Mouse (Mus musculus) lung, embryonic 15.5 days (tissue): Measurements from ENCODE around the gene Hist1h3a. TPM values are rescaled to one million over a fixed set of nuclear protein-coding genes. Genes with fewer than 3 reads are reported as not detected.
A peak's percentile ranks its signal among the peaks of the same experiment; 100 is the strongest.
"Not testable (repeated sequence)": the region's sequence is repeated elsewhere in the genome, so short reads cannot be mapped to it uniquely, and the experiment has no call there.

Source experiments
- ATAC-seq: fragments of 200-750 bp; cut with Nextera tagmentation; 2 replicates; pipeline ENCODE4 v1.8.0; 2017; ENCODE audit warnings: moderate number of reproducible peaks, borderline replicate concordance; ENCODE audit not compliant: low FRiP score, low TSS enrichment; ENCODE audit errors: extremely low read depth
- H3K27ac ChIP-seq: fragments of 300-500 bp; sonication (generic); 2 replicates; pipeline ENCODE4 v1.5.1; 2015; ENCODE audit warnings: moderate library complexity, mild to moderate bottlenecking, inconsistent platforms
- H3K27me3 ChIP-seq: fragments of 300-500 bp; sonication (generic); 2 replicates; pipeline ENCODE4 v1.6.1; 2015; ENCODE audit warnings: inconsistent platforms
- H3K36me3 ChIP-seq: fragments of 300-500 bp; sonication (generic); 2 replicates; pipeline ENCODE4 v1.6.1; 2015; ENCODE audit warnings: inconsistent platforms
- H3K4me1 ChIP-seq: fragments of 300-500 bp; sonication (generic); 2 replicates; pipeline ENCODE4 v1.6.1; 2015; ENCODE audit warnings: inconsistent platforms
- H3K4me2 ChIP-seq: fragments of 300-500 bp; sonication (generic); 2 replicates; pipeline ENCODE4 v1.6.1; 2015; ENCODE audit warnings: inconsistent platforms, mild to moderate bottlenecking, moderate library complexity
- H3K4me3 ChIP-seq: fragments of 300-500 bp; sonication (generic); 2 replicates; pipeline ENCODE4 v1.5.1; 2015; ENCODE audit warnings: mild to moderate bottlenecking, inconsistent platforms
- H3K9ac ChIP-seq: fragments of 300-500 bp; sonication (generic); 2 replicates; pipeline ENCODE4 v1.6.1; 2015; ENCODE audit warnings: inconsistent platforms
- H3K9me3 ChIP-seq: fragments of 300-500 bp; sonication (generic); 2 replicates; pipeline ENCODE4 v1.6.1; 2016; ENCODE audit warnings: inconsistent platforms
- WGBS: fragments of 180-500 bp; shearing (Covaris S2); methylation state at CpG from one replicate; pipeline ENCODE4 v1.1.7; 2015; 5-methylcytosine and 5-hydroxymethylcytosine counted together
- polyA plus RNA-seq: library from polyadenylated mRNA; unstranded; fragments of >200 nt; fragmentation: Nextera tagmentation; extraction: Ambion mirVana; gene quantifications from 2 replicates; pipeline ENCODE4 v1.2.1, GENCODE M21; 2015

Hist1h3a gene
- polyA plus RNA-seq, 1 experiment from 2014 or later = 8.5 TPM

- WGBS = under 1% methylated on average over 19 of the region's 22 CpGs
- ATAC-seq = peak; percentile 71; the same call in 1 of the 2 replicates
- Histone ChIP-seq H3K27me3 (no peaks in the 10 kb centered on the region), H3K4me1 (peaks cover 29% of the 10 kb centered on the region), H3K27ac (peak within 1 kb of the TSS; percentile 95), H3K4me3 (peak within 1 kb of the TSS; percentile 42), H3K36me3 (no peaks in the 10 kb centered on the region), H3K9me3 (no peaks in the 10 kb centered on the region), H3K9ac (peak within 1 kb of the TSS; percentile 59), H3K4me2 (peak within 1 kb of the TSS; percentile 66)
Observed at GRCm38 (mm10) chr13:23756790-23757189, 5.4 kb downstream of the Hist1h3a start, which contains the start of gene Hist1h4b. TSS of gene Hist1h4b (plus strand) at chr13:23757013.

GRCm38 (mm10) chr13:23755000-23755399 lies 7.2 kb downstream of the Hist1h3a start:
- Histone ChIP-seq H3K27me3 (no peaks in the 10 kb centered on the region), H3K9ac (no peak overlapping the region), H3K4me2 (no peak overlapping the region), H3K4me1 (peaks cover 25% of the 10 kb centered on the region), H3K9me3 (no peaks in the 10 kb centered on the region), H3K36me3 (no peaks in the 10 kb centered on the region), H3K27ac (0 out of 2 replicates have a peak overlapping the region, but pooled peaks have one; percentile 1), H3K4me3 (no peak overlapping the region)
- no peak for ATAC-seq

- Histone ChIP-seq H3K4me1 (peaks cover 20% of the 10 kb centered on the region), H3K27me3 (no peaks in the 10 kb centered on the region), H3K9me3 (no peaks in the 10 kb centered on the region), H3K9ac (no peak overlapping the region), H3K4me2 (peak overlapping the region; percentile 52), H3K4me3 (peak overlapping the region; percentile 39), H3K27ac (peak overlapping the region; percentile 87), H3K36me3 (no peaks in the 10 kb centered on the region)
- 37% methylated on average over 4 of the region's 4 CpGs for WGBS
- ATAC-seq = no peak
Observed at GRCm38 (mm10) chr13:23753314-23754078, 8.7 kb downstream of the Hist1h3a start.

- H3K4me2 ChIP-seq = peak overlapping the region; percentile 52
- no peak for ATAC-seq
- no peaks in the 10 kb centered on the region for H3K9me3 ChIP-seq
- H3K4me1 ChIP-seq = peaks cover 27% of the 10 kb centered on the region
- WGBS = 3% methylated on average over 6 of the region's 6 CpGs
- H3K4me3 ChIP-seq = peak overlapping the region; percentile 39
- peak overlapping the region; percentile 87 for H3K27ac ChIP-seq
- no peaks in the 10 kb centered on the region for H3K36me3 ChIP-seq
- no peaks in the 10 kb centered on the region for H3K27me3 ChIP-seq
- peak overlapping the region; percentile 54 for H3K9ac ChIP-seq
Observed at GRCm38 (mm10) chr13:23752742-23753172, 9.4 kb downstream of the Hist1h3a start.

GRCm38 (mm10) chr13:23752067-23752741 lies 10.0 kb downstream of the Hist1h3a start, which contains the start of gene Hist1h3b:
TSS of gene Hist1h3b (plus strand) at chr13:23752267.
- H3K9ac ChIP-seq = peak within 1 kb of the TSS; percentile 54

GRCm38 (mm10) chr13:23751478-23751956 lies 10.7 kb downstream of the Hist1h3a start:
- H3K9me3 ChIP-seq = no peaks in the 10 kb centered on the region
- H3K27ac ChIP-seq = peak overlapping the region; percentile 98
- peak overlapping the region; percentile 59 for H3K4me2 ChIP-seq
- H3K9ac ChIP-seq = peak overlapping the region; percentile 44
- under 1% methylated on average over 11 of the region's 11 CpGs for WGBS
- no peaks in the 10 kb centered on the region for H3K36me3 ChIP-seq
- no peaks in the 10 kb centered on the region for H3K27me3 ChIP-seq
- H3K4me1 ChIP-seq = peaks cover 30% of the 10 kb centered on the region
- H3K4me3 ChIP-seq = peak overlapping the region; percentile 44
- ATAC-seq = no peak

More at GRCm38 (mm10) chr13:23752067-23752741, 10.0 kb downstream of the Hist1h3a start, which contains the start of gene Hist1h3b:
- under 1% methylated on average over 18 of the region's 47 CpGs for WGBS
- peaks cover 28% of the 10 kb centered on the region for H3K4me1 ChIP-seq
- H3K27me3 ChIP-seq, H3K36me3 ChIP-seq, H3K9me3 ChIP-seq: not testable (repeated sequence)
- H3K27ac ChIP-seq = peak within 1 kb of the TSS; percentile 98
- H3K4me2 ChIP-seq = peak within 1 kb of the TSS; percentile 59
- peak; percentile 89 for ATAC-seq
- H3K4me3 ChIP-seq = peak within 1 kb of the TSS; percentile 44

GRCm38 (mm10) chr13:23750839-23751477 lies 11.2 kb downstream of the Hist1h3a start, which contains the start of gene Hist1h2ab:
TSS of gene Hist1h2ab (plus strand) at chr13:23751126.
- peak; percentile 44 for ATAC-seq
- H3K27me3 ChIP-seq, H3K9me3 ChIP-seq, H3K36me3 ChIP-seq: not testable (repeated sequence)
- Histone ChIP-seq H3K4me2 (peak within 1 kb of the TSS; percentile 59), H3K4me3 (peak within 1 kb of the TSS; percentile 44), H3K9ac (peak within 1 kb of the TSS; percentile 44), H3K4me1 (peaks cover 30% of the 10 kb centered on the region), H3K27ac (peak within 1 kb of the TSS; percentile 98)
- WGBS = under 1% methylated on average over 32 of the region's 47 CpGs

GRCm38 (mm10) chr13:23749563-23750121 lies 12.5 kb downstream of the Hist1h3a start:
- 83% methylated on average over 5 of the region's 5 CpGs for WGBS
- Histone ChIP-seq H3K36me3 (no peaks in the 10 kb centered on the region), H3K4me1 (peaks cover 31% of the 10 kb centered on the region), H3K4me3 (no peak overlapping the region), H3K27me3 (no peaks in the 10 kb centered on the region), H3K27ac (peak overlapping the region; percentile 87), H3K9me3 (no peaks in the 10 kb centered on the region), H3K4me2 (no peak overlapping the region), H3K9ac (no peak overlapping the region)
- ATAC-seq = no peak

- Histone ChIP-seq H3K9ac (peak overlapping the region; percentile 34), H3K36me3 (no peaks in the 10 kb centered on the region), H3K27ac (peak overlapping the region; percentile 98), H3K9me3 (no peaks in the 10 kb centered on the region), H3K27me3 (no peaks in the 10 kb centered on the region), H3K4me2 (peak overlapping the region; percentile 63), H3K4me1 (peaks cover 24% of the 10 kb centered on the region), H3K4me3 (peak overlapping the region; percentile 34; the same call in 1 of the 2 replicates)
- no peak for ATAC-seq
- 2% methylated on average over 4 of the region's 4 CpGs for WGBS
Observed at GRCm38 (mm10) chr13:23747892-23748288, 14.3 kb downstream of the Hist1h3a start.

- Histone ChIP-seq H3K4me2 (peak overlapping the region; percentile 63), H3K27ac (peak overlapping the region; percentile 98), H3K4me1 (peaks cover 21% of the 10 kb centered on the region), H3K4me3 (peak overlapping the region; percentile 34), H3K27me3 (no peaks in the 10 kb centered on the region), H3K9ac (peak overlapping the region; percentile 59), H3K36me3 (no peaks in the 10 kb centered on the region), H3K9me3 (no peaks in the 10 kb centered on the region)
- WGBS = 4% methylated on average over 10 of the region's 13 CpGs
- peak; percentile 5; the same call in 1 of the 2 replicates for ATAC-seq
Observed at GRCm38 (mm10) chr13:23747081-23747891, 14.9 kb downstream of the Hist1h3a start.
